ENCODE assay signal across 25 mouse cellular contexts in genomic region chr1:120498036-120498435, GRCm38 (mm10). TPM values are rescaled to one million over a fixed set of nuclear protein-coding genes. Genes with fewer than 3 reads are reported as not detected.
"Had no signal": no experiment of that assay in that cellular context is flagged by ENCODE, and none has a peak within 500 bp of the region (broad histone marks: within the 10 kb centered on the region; RNA-seq: fewer than 3 reads in every experiment).

No protein-coding gene starts in this region.

- ATAC-seq: hindbrain, embryonic 16.5 days; inflammation-experienced regulatory T-cells, adult 6 months; intestine, embryonic 15.5 days had no signal

- DNase-seq: gastrocnemius, postnatal 14 days; gastrocnemius, postnatal 36 days; heart, adult 18-20 months; heart, postnatal 10 days; heart, postnatal 4 days; kidney, adult 11 months; kidney, adult 2 months; kidney, adult 9 months; kidney, postnatal 14 days; kidney, postnatal 36 days; layer of hippocampus, adult 9-11 months; layer of hippocampus, postnatal 36 days; left cerebral cortex, postnatal 4 days had no signal

RNA-seq across cellular contexts. Expression of gene Marco, which starts 6.8 kb away (rescaled TPM):
- total RNA-seq: gastrocnemius, adult 18-20 months; gastrocnemius, adult 8-10 months; gastrocnemius, postnatal 14 days; heart, postnatal 10 days; layer of hippocampus, adult 18-20 months; layer of hippocampus, adult 8-10 months; layer of hippocampus, postnatal 14 days; layer of hippocampus, postnatal 36 days; left cerebral cortex, adult 18-20 months; left cerebral cortex, adult 8-10 months; left cerebral cortex, postnatal 10 days; left cerebral cortex, postnatal 25 days had no signal
